Mouse (Mus musculus) embryonic facial prominence, embryonic 14.5 days (tissue): ENCODE measurements at regions not wholly inside any gene's neighbourhood (a gene's known extent, or its start where the extent isn't known, plus 50 kb on each side); places are given as distances from the start of the nearest gene placed in this dataset.

Experiments
- ATAC-seq: fragments of 200-750 bp; cut with Nextera tagmentation; 2 replicates; pipeline ENCODE4 v1.8.0; 2017; ENCODE audit warnings: low read depth, moderate number of reproducible peaks, moderate TSS enrichment
- DNase-seq: peaks from one replicate; pipeline ENCODE4 v3.0.0-alpha.2; 2015; ENCODE audit warnings: low spot score
- H3K27ac ChIP-seq: fragments of 300-500 bp; sonication (generic); replicated peaks from 2 replicates; pipeline ENCODE4 v1.5.1; 2014; ENCODE audit warnings: low read depth, mild to moderate bottlenecking, low read length, moderate library complexity
- H3K27me3 ChIP-seq: fragments of 300-500 bp; sonication (generic); replicated peaks from 2 replicates; pipeline ENCODE4 v1.6.1; 2014; ENCODE audit warnings: low read length; ENCODE audit not compliant: control insufficient read depth, insufficient read depth
- H3K36me3 ChIP-seq: fragments of 300-500 bp; sonication (generic); 2 replicates; pipeline ENCODE4 v1.6.1; 2014; ENCODE audit warnings: low read length, mixed read lengths; ENCODE audit not compliant: control insufficient read depth, insufficient read depth
- H3K4me1 ChIP-seq: fragments of 300-500 bp; sonication (generic); 2 replicates; pipeline ENCODE4 v1.6.1; 2014; ENCODE audit warnings: antibody characterized with exemption, low read length; ENCODE audit not compliant: control insufficient read depth, insufficient read depth
- H3K4me2 ChIP-seq: fragments of 300-500 bp; sonication (generic); 2 replicates; pipeline ENCODE4 v1.6.1; 2014; ENCODE audit warnings: low read depth, mild to moderate bottlenecking, low read length, moderate library complexity, mixed read lengths
- H3K4me3 ChIP-seq: fragments of 300-500 bp; sonication (generic); 2 replicates; pipeline ENCODE4 v1.5.1; 2014; ENCODE audit warnings: low read depth, mild to moderate bottlenecking, low read length
- H3K9ac ChIP-seq: fragments of 300-500 bp; sonication (generic); 2 replicates; pipeline ENCODE4 v1.6.1; 2014; ENCODE audit warnings: low read depth, mild to moderate bottlenecking, low read length, moderate library complexity, mixed read lengths
- H3K9me3 ChIP-seq: fragments of 300-500 bp; sonication (generic); 2 replicates; pipeline ENCODE4 v1.6.1; 2016; ENCODE audit warnings: low read length; ENCODE audit not compliant: control insufficient read depth
- WGBS: fragments of 180-500 bp; shearing (Covaris S2); extraction: QIAGEN DNeasy Blood & Tissue Kit; methylation state at CpG from one replicate; pipeline ENCODE4 v1.1.7; 2014; 5-methylcytosine and 5-hydroxymethylcytosine counted together

GRCm38 (mm10) chr17:4109263-4109662, 413.2 kb upstream of the Nox3 start:
- Histone ChIP-seq H3K4me3 (no peak overlapping the region), H3K27me3 (no peaks in the 10 kb centered on the region), H3K4me2 (no peak overlapping the region), H3K4me1 (no peaks in the 10 kb centered on the region), H3K27ac (no peak overlapping the region), H3K9ac (no peak overlapping the region), H3K9me3 (no peaks in the 10 kb centered on the region), H3K36me3 (no peaks in the 10 kb centered on the region)
- ATAC-seq (no peak), DNase-seq (no peak)
- 47% methylated on average over 3 of the region's 3 CpGs for WGBS

GRCm38 (mm10) chr17:4113021-4113420, 417.0 kb upstream of the Nox3 start:
- H3K9me3 ChIP-seq, result no peaks in the 10 kb centered on the region
- H3K4me1 ChIP-seq, result no peaks in the 10 kb centered on the region
- DNase-seq (no peak), ATAC-seq (no peak)
- H3K4me3 ChIP-seq, result no peak overlapping the region
- H3K9ac ChIP-seq, result no peak overlapping the region
- H3K4me2 ChIP-seq, result no peak overlapping the region
- H3K27me3 ChIP-seq, result no peaks in the 10 kb centered on the region
- no peak overlapping the region for H3K27ac ChIP-seq
- WGBS, result 67% methylated on average over 4 of the region's 4 CpGs
- H3K36me3 ChIP-seq, result no peaks in the 10 kb centered on the region

GRCm38 (mm10) chr17:4116476-4116875, 420.4 kb upstream of the Nox3 start:
- no peak for DNase-seq
- Histone ChIP-seq H3K4me3 (no peak overlapping the region), H3K27me3 (no peaks in the 10 kb centered on the region), H3K27ac (no peak overlapping the region), H3K4me2 (no peak overlapping the region), H3K36me3 (no peaks in the 10 kb centered on the region), H3K9ac (no peak overlapping the region), H3K9me3 (no peaks in the 10 kb centered on the region), H3K4me1 (no peaks in the 10 kb centered on the region)
- 85% methylated on average over 3 of the region's 3 CpGs for WGBS
- ATAC-seq, result no peak

GRCm38 (mm10) chr17:4133678-4134077, 437.6 kb upstream of the Nox3 start:
- no peaks in the 10 kb centered on the region; the same call in 1 of the 2 replicates for H3K4me1 ChIP-seq
- 38% methylated on average over 3 of the region's 3 CpGs for WGBS

DNA sequence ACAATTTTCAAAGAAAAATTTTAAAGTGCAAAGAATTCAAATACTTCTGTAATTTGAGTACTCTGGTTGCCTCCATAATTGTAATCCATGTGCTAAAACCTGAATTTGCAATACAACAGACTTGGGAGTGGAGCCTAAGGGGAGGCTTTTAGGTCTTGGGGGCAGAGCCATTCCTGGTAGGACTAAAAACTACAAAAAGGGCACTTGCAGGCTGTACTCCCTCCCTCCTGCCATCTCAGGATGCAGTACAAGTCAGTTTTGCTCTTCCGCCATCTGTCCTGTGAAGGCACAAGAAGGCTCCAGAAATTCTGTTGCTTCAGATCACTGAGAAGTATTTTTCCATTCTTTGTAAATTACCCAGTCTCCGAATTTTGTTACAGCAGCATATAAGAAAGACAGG, 467.4 kb upstream of the Nox3 start:
- H3K4me1 ChIP-seq, result no peaks in the 10 kb centered on the region
- WGBS, result 79% methylated on average over 2 of the region's 2 CpGs
- no peak for DNase-seq
- H3K4me3 ChIP-seq, result no peak overlapping the region
- no peak overlapping the region for H3K27ac ChIP-seq
- no peaks in the 10 kb centered on the region for H3K27me3 ChIP-seq
- H3K9me3 ChIP-seq, result no peaks in the 10 kb centered on the region
- H3K36me3 ChIP-seq, result no peaks in the 10 kb centered on the region
- no peak overlapping the region for H3K4me2 ChIP-seq
- no peak overlapping the region for H3K9ac ChIP-seq
- no peak for ATAC-seq

More at GRCm38 (mm10) chr17:4133678-4134077, 437.6 kb upstream of the Nox3 start:
- H3K9me3 ChIP-seq, result no peaks in the 10 kb centered on the region
- no peak overlapping the region for H3K4me2 ChIP-seq
- peak; percentile 12 for DNase-seq
- no peaks in the 10 kb centered on the region for H3K27me3 ChIP-seq
- no peak for ATAC-seq
- H3K4me3 ChIP-seq, result no peak overlapping the region
- no peak overlapping the region for H3K27ac ChIP-seq
- no peak overlapping the region for H3K9ac ChIP-seq
- no peaks in the 10 kb centered on the region for H3K36me3 ChIP-seq

DNA sequence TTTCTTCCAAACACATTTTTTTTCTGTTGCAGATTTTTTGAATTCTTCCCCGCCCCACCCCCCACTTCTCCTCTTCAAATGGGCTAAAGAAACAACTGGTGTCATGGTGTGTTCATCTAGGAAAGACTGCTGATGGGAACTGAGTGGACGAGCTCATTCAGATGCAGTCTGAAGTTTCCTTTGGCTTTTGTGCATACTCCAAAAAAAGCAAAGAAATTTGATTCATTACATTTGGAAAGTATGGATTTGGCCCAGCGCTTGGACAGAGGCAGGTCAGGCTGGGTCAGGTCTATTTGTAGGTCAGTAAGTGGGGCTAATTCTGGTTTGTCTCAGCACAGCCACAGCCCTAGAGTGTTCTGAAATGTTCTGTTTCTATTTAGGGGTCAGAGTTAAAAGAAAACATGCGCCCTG, 477.9 kb upstream of the Nox3 start:
- H3K4me2 ChIP-seq, result no peak overlapping the region
- no peaks in the 10 kb centered on the region for H3K27me3 ChIP-seq
- WGBS, result 28% methylated on average over 4 of the region's 4 CpGs
- peaks cover 13% of the 10 kb centered on the region for H3K4me1 ChIP-seq
- ATAC-seq, result peak; percentile 90
- no peak overlapping the region for H3K27ac ChIP-seq
- H3K9ac ChIP-seq, result no peak overlapping the region
- no peaks in the 10 kb centered on the region for H3K9me3 ChIP-seq
- DNase-seq, result peak; percentile 77
- H3K36me3 ChIP-seq, result no peaks in the 10 kb centered on the region
- no peak overlapping the region for H3K4me3 ChIP-seq

- H3K27me3 ChIP-seq, result no peaks in the 10 kb centered on the region
- no peaks in the 10 kb centered on the region for H3K36me3 ChIP-seq
- peaks cover 13% of the 10 kb centered on the region for H3K4me1 ChIP-seq
- H3K9ac ChIP-seq, result no peak overlapping the region
- no peak for ATAC-seq
- no peak overlapping the region for H3K4me2 ChIP-seq
- WGBS, result 41% methylated on average over 9 of the region's 9 CpGs
- H3K4me3 ChIP-seq, result no peak overlapping the region
- peak; percentile 17 for DNase-seq
- no peaks in the 10 kb centered on the region for H3K9me3 ChIP-seq
- no peak overlapping the region for H3K27ac ChIP-seq
Measured at GRCm38 (mm10) chr17:4175006-4175405, 478.9 kb upstream of the Nox3 start.

- H3K36me3 ChIP-seq, result no peaks in the 10 kb centered on the region
- H3K27ac ChIP-seq, result no peak overlapping the region
- H3K9ac ChIP-seq, result no peak overlapping the region
- 80% methylated on average over 2 of the region's 3 CpGs for WGBS
- H3K27me3 ChIP-seq, result no peaks in the 10 kb centered on the region
- H3K9me3 ChIP-seq, result no peaks in the 10 kb centered on the region
- DNase-seq (no peak), ATAC-seq (no peak)
- H3K4me1 ChIP-seq, result peaks cover 13% of the 10 kb centered on the region
- no peak overlapping the region for H3K4me3 ChIP-seq
- H3K4me2 ChIP-seq, result no peak overlapping the region
Measured at GRCm38 (mm10) chr17:4176524-4176923, 480.5 kb upstream of the Nox3 start.

- Histone ChIP-seq H3K4me1 (peaks cover 13% of the 10 kb centered on the region), H3K27me3 (no peaks in the 10 kb centered on the region), H3K9ac (no peak overlapping the region), H3K4me3 (no peak overlapping the region), H3K9me3 (no peaks in the 10 kb centered on the region), H3K27ac (no peak overlapping the region), H3K4me2 (no peak overlapping the region), H3K36me3 (no peaks in the 10 kb centered on the region)
- 35% methylated on average over 9 of the region's 9 CpGs for WGBS
- no peak for ATAC-seq
- peak; percentile 37 for DNase-seq
Measured at GRCm38 (mm10) chr17:4177485-4178150, 481.6 kb upstream of the Nox3 start.
